Mouse (Mus musculus) myocyte (in vitro differentiated cells): ENCODE measurements around the gene Dnah6.

Source experiments
- CEBPB ChIP-seq: IDR thresholded peaks from 2 replicates; pipeline ENCODE4 v1.6.1; 2011; ENCODE audit warnings: mild to moderate bottlenecking, moderate library complexity; ENCODE audit not compliant: poor library complexity, insufficient read depth, severe bottlenecking
- E2F4 ChIP-seq: IDR thresholded peaks from one replicate; pipeline ENCODE4 v1.6.1; 2011; ENCODE audit warnings: mild to moderate bottlenecking, control low read depth, moderate library complexity; ENCODE audit not compliant: insufficient read depth
- MAX ChIP-seq: IDR thresholded peaks from one replicate; pipeline ENCODE4 v1.6.1; 2011; ENCODE audit warnings: low read depth, mild to moderate bottlenecking, control low read depth
- MYOD1 ChIP-seq, 3 experiments: IDR thresholded peaks; one replicate each; pipeline ENCODE4 v1.6.1; 2011; ENCODE audit warnings: control low read depth in 2 of 3, low read depth in 2 of 3, mild to moderate bottlenecking in 2 of 3, moderate library complexity in 1 of 3; ENCODE audit not compliant: insufficient read length in 2 of 3, control insufficient read depth in 1 of 3
- MYOG ChIP-seq, 3 experiments: IDR thresholded peaks; one replicate each; pipeline ENCODE4 v1.6.1; 2011; ENCODE audit warnings: control low read depth in 2 of 3, low read depth in 2 of 3, mild to moderate bottlenecking in 2 of 3; ENCODE audit not compliant: insufficient read length in 2 of 3, control insufficient read depth in 1 of 3, insufficient read depth in 1 of 3
- POLR2A ChIP-seq: IDR thresholded peaks from one replicate; pipeline ENCODE4 v1.6.1; 2011; ENCODE audit warnings: low read depth, mild to moderate bottlenecking, control low read depth, moderate library complexity; ENCODE audit not compliant: insufficient read length
- POLR2AphosphoS2 ChIP-seq: IDR thresholded peaks from one replicate; pipeline ENCODE4 v1.6.1; 2011; ENCODE audit warnings: low read depth, control low read depth; ENCODE audit not compliant: insufficient read length
- REST ChIP-seq: IDR thresholded peaks from one replicate; pipeline ENCODE4 v1.6.1; 2011; ENCODE audit warnings: mild to moderate bottlenecking, control low read depth, moderate library complexity; ENCODE audit not compliant: insufficient read depth, insufficient read length
- SRF ChIP-seq: IDR thresholded peaks from one replicate; pipeline ENCODE4 v1.6.1; 2011; ENCODE audit warnings: low read depth; ENCODE audit not compliant: control insufficient read depth, insufficient read length
- TCF12 ChIP-seq: IDR thresholded peaks from one replicate; pipeline ENCODE4 v1.6.1; 2011; ENCODE audit warnings: mild to moderate bottlenecking, control low read depth; ENCODE audit not compliant: poor library complexity, insufficient read depth, severe bottlenecking
- TCF3 ChIP-seq: IDR thresholded peaks from one replicate; pipeline ENCODE4 v1.6.1; 2011; ENCODE audit warnings: low read depth, control low read depth; ENCODE audit not compliant: insufficient read length

DNA sequence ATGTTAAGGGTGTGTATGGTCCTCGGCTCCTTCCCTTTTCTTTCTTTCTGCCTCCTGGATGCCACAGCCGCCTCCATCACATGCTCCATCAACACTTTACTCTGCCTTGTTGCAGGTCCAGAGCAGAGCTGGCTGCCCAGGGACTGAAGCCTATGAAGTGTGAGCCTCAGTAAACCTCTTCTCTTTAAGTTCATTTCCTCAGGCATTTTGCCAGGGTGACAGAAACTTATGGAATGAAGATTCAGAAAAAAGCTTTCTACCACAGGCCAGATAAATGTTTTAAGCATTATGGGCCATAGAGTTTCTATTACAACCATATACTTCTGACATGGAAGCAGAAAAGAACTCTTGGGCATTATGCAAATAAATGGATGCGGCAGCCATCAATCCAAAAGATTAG, 10.4 kb downstream of the Dnah6 start:
- TF ChIP-seq POLR2AphosphoS2, result no peak
- no peak for TF ChIP-seq POLR2A
- TF ChIP-seq TCF12, result no peak
- TF ChIP-seq CEBPB, result no peak
- TF ChIP-seq MYOD1 (IDR thresholded peaks at IDR 0.05; ENCODE audit: control insufficient read depth in 1 of 3, insufficient read length in 2 of 3, low read depth in 2 of 3), result no peak
- TF ChIP-seq TCF3, result no peak
- no peak for TF ChIP-seq MAX
- no peak for TF ChIP-seq SRF
- no peak for TF ChIP-seq REST
- no peak for TF ChIP-seq MYOG (IDR thresholded peaks at IDR 0.05; ENCODE audit: control insufficient read depth in 1 of 3, insufficient read depth in 1 of 3, insufficient read length in 2 of 3, low read depth in 2 of 3)
- TF ChIP-seq E2F4, result no peak
